Mouse (Mus musculus) gastrocnemius, postnatal 4 days (tissue): ENCODE results near the gene 0610009B22Rik. TPM values are rescaled to one million over a fixed set of nuclear protein-coding genes. Genes with fewer than 3 reads are reported as not detected.

ENCODE experiments used
- DNase-seq, 2 experiments: peaks; one replicate each; pipeline ENCODE4 v3.0.0; 2021 to 2022; ENCODE audit warnings: low spot score in 2 of 2, mixed read lengths in 2 of 2
- total RNA-seq, 2 experiments: library from RNA; stranded (reverse); gene quantifications; 2 replicates each; pipeline ENCODE4 v1.2.3; 2021

The 0610009B22Rik gene
- total RNA-seq, 2 experiments from 2014 or later = 25.1 to 25.6 TPM

DNA sequence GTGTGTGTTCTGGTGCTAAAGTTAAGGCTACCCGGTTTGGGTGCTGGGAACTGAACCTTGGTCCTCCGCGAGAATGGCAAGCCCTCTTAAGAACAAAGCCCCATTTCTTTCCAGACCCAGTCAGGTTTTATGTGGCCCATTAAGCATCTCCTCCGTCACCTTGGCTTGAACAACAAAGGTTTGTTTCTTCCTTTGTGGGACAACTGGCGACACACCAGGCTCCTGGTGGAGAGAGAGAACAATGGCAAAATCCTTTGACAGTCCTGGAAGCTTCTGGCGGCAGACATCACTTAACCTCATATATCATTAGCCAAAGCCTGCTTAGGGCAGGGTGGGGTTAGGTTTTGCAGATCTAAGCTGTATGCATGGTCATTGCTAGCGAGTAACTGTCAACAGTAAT is 26.0 kb downstream of the 0610009B22Rik start:
- DNase-seq = no peak

DNA sequence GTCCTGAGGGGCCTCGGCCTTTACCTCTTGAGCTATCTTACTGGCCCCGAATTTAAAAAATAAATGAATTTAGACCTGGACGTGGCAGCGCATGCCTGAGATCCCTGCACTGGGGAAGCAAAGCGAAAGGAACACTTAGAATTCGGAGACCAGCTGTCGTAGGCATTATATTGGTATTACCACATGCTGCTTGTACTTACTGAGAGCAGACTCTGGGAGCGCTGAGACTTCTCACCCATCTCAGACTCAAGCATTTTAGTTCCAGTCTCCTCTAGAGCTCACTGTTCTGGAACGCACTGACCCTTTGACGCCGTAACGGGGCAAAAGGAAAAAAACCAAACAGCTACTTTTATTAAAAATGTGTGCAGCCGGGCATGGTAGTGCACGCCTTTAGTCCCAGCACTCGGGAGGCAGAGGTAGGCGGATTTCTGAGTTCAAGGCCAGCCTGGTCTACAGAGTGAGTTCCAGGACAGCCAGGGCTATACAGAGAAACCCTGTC is 26.8 kb downstream of the 0610009B22Rik start:
- no peak for DNase-seq

DNA sequence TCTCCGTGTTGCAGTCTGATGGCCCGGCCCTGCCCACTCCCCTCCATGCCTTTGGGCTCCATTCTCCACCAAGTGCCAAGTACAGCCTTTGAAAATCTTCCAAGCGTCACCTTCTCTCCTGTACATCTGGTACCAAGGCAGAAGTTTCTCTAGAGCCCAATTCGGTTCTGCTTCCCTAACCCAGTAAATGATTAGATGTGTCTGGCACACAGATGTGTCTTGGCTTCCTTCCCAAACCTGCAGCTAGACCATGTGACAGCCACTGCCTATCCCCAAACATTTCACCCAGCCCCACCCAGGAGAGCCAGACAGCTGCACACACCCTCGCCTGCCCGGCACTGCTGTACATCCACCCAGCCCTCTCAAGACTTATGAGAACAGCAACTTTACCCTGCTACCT is 30.0 kb downstream of the 0610009B22Rik start:
- no peak for DNase-seq

DNA sequence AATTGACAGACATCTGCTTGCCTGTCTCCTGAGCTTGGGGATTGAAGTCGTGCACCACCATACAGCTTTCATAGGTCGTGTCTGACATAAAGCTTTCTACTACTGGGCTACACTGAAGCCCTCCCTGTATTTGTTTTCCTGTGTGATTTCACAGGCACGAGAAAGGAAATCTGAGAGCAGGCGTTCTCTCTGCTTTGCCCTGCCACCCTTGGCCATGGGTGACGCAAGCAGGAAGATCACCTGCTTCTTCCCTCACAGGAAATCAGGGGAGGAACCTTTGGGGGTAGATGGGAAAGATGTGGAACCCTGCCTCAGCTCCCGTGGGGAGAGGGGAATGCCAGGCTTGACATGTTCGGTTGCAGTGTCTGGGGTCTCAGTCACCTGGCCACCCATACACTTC is 30.4 kb downstream of the 0610009B22Rik start:
- no peak for DNase-seq

DNA sequence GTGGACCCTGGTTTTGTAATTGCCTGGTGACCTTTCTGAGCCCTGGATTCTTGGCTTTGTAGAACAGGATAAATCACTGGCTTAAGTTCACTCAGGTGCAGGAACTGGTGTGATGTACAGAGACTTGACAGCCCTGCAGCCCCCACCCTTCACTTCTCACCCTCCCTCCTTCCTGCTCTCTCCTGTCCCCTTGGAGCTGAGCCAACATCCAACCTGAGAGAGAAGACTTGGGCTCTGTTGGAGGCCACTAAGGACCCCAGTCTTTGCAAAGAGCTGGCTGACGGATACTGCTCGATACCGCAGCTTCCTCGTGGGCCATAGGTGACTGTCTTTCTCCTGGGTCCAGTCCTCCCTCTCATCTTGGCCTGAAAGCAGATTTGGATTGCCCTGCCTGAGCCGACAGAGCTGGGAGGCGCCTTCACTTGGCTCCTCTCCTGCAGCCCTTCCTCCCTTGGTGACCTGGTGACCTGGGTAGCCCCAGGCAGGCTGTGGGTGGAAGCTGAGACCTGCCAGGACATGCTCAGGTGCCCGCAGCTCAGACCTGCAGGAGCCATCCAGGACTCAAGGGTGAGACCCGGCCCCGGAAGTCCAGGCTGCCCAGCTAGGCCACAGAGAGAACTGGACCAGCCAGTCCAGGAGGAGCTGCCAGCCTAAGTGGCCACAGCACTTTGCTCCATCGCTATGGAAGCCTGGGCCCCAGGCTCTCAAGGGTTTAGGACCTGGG is 31.7 kb downstream of the 0610009B22Rik start:
- DNase-seq = no peak

DNA sequence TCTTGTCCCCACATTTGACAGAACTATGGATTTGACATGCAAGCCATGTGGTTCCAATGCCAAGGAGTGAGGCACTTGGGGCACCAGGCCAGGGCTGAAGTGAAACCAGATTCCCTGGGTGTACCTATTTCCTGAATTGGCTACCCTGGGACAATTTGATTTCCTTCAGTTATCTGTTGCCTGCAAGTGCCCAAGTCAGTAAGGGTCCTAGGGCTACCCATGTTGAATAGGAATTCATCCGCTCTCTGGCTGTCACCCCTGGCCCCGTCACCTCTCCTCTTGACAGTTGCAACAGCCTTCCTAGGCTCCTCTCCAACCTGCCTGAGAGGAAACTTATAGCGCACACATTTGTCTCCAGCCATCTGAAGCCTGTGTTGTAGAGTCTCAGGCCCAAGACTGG is 33.8 kb downstream of the 0610009B22Rik start:
- no peak for DNase-seq

DNA sequence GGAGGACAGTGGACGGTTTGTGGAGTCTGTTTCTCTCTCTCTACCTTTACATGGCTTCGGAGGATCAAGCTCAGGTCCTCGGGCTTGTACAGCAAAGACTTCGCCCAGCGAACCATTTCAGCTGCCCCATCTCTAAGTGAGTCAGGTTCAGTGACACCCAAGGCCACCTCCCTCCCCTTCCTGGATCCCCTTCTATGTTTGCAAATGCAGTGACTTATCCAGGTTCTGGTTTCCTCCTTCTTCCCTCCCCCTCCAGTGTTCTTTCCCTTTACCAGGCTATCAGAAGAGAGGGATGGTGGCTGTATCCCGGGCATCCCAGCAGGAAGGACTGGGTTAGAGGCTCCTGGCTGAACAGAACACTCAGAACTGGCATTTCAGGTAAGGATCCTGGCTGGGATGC is 34.9 kb downstream of the 0610009B22Rik start:
- DNase-seq = no peak

DNA sequence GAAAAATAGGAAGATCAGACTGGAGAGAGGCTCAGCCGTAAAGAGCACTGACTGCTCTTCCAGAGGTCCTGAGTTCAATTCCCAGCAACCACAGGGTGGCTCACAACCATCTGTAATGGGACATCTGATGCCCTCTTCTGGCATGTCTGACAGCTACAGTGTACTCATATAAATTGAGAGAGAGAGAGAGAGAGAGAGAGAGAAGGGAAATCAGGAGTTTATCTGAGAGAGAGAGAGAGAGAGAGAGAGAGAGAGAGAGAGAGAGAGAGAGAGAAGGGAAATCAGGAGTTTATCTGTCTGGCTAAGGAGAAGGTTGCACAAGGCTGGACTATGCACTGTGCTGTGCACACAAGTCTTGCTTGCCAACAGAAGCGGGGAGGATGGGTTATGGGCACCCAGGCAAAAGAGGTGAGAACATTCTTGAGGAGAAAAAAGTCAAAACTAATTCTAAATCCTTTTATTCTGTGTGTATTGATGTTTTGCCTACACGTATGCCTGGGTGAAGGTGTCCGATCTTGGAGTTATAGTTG is 35.7 kb downstream of the 0610009B22Rik start:
- DNase-seq = no peak

DNA sequence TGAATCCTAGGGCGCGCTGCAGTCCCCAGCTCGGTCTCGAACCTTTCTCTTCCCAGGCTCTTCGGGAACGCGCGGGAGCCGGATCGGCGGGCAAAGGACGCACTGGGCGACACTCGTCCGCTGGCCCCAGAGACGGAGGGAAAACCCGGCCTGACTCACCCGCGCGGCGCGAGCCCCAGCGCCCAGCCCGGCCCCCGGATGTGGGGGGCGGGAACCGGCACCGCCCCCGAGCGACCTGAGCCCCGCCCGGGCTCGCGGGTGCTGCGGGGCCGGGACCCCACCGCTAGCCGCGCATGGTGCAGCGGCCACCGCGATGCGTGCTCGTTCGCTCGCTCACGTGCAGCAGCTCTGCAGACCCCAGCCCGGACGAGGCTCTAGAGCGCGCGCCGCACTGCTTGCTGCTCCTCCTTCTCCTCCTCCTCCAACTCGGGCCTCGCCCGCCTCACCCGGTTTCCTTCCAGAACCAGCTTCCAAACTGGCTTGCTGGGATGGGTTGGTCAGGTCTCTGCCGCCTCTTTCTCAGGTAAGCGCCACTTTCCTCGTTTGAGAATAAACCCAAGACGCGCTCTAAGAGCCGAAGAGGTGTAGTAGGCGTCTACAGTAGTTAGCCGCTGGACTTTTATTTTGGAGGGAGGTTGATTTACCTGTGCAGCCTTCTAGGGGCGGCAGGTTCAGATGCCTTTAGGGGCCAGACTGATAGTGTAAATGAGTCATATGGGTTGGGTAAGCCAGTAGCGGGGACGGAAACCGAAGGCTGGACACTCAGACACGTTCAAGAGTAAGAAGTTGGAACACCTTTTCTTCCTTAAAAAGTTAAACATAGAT is 37.8 kb downstream of the 0610009B22Rik start, which contains the start of the genes N4bp3 and D930048N14Rik:
TSS of gene N4bp3 (minus strand) at position 152 of the 825 bp plus-strand sequence.
TSS of gene D930048N14Rik (plus strand) at position 264 of the 825 bp plus-strand sequence.
- peak; percentile 62 to 71 for DNase-seq

DNA sequence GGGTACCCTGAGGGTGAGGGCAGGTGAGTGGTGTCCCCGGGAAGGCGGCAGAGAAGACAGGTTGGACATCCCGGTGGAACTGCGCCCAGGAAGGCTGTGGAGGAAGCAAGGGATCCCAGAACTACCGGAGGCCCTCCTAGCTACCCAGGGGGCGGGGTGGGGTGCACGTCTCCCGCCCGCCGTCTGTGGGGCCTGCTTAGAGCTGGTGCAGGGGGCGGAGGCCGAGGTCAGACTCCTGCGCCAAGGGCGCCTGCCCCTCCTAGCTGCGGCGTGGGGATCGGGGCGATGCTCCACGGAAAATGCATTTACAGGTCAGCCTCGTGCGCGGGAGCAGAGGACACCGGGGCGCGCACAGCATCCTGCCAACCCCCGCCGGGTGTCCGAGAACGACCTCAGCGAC is 38.4 kb downstream of the 0610009B22Rik start:
- no peak for DNase-seq

DNA sequence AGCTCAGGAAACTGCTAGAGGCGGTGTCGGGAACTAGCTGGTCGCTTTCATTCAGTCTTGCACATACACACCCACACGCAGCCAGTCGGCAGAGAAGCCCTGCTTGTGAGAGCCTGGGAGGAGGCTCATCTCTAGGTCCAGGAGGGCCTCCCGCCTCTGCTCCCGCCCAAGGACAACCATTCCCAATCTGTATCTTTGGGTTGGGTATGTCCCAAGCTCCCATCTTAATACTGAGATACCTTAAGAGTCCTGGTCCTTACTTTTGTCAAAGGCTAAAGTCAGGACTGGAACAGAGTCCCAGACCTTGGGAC is 38.8 kb downstream of the 0610009B22Rik start:
- no peak for DNase-seq

DNA sequence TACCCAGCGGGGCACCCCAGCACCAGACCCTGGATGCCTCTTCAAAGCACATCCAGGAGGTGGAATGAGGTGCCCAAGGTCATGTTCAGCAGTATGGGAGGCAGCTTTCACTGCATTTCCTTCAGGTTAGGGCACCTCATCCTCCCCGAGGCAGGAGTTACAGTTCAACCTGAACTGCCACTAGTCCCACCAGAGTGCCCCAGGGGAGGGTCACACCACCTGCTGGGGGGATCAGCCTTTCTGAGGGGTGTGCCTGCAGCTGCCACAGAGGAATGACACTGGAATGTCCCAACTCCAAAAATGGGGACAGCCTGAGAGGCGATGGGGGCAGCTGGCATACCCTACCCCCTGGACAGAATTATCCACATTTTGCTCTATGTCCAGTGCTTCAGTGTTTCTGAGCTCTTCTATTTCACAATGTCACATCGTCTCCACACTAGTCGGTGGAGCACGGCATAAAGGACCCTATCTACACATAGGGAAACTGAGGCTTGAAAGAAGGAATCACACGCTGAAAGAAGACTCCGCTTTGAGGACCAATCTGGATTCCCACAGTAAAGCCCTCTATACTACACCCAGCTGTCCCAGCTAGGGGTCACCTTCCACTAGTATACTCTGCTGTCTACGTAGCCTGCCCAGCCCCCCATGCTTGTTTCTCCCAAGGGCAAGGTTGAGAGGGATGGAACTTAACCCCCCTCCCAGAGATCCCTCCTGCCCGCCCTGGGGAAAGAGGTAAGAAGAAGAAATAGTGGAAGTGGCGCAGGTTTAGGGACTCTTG is 39.4 kb downstream of the 0610009B22Rik start:
- DNase-seq = no peak

DNA sequence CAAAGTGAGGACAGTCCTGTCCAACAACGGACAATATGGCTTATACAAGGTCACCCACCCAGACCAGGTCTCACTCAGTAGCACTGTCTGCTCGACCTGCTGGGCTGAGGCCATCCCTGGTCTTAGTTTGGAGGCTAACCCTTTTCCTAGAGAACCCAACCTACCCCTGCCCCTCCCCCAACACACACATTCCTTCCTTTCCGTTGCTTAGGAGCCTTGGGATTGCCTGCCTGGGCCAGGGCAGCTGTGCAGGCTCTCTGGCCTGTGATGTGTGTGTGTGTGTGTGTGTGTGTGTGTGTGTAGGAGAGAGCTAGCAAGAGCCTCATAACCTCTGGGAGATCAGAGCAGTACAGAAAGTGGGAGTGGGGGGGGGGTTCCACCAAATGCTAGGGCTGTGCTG is 40.1 kb downstream of the 0610009B22Rik start:
- peak in 1 of 2 experiments; percentile 61 for DNase-seq

DNA sequence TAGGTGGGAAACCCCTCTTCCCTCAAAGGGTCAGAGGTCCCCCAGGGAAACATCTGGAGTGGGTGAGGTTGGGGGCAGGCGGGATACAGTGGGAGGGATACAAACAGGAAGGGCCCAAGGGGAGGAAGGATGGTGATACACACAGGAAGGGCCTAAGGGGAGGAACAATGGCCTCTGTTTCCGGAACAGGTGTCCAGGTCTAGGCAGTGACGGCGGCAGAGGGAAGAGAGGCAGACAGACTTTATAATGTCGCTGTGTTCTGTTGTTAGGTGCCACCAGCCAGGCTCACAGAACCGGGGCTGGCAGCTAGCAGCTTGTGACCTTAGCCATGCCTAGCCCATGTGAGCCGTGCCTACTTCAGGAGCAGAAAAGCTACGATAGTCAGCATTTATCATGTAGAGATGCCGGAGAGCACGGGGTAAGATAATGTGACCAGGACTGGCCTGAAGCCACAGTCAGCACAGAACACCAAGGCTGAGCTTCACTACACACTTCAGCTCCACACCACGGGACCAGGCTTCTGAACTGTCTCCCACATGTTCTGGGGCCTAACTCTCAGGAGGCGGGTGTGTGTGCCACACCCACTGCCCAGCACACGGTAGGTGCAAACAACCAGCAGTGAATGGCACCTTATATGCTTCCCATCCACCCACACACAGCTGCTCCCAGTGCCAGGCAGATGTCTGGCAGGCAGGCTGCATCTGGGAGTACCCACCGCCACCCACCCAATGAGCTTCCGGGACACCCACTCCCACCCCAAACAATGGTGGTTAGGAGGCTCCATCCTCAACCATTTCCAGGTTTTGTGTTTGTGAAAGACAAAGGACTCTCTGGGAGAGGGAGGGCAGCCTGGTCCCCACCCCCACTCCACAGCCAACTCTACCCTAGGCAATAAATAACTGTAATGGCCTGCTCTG is 41.7 kb downstream of the 0610009B22Rik start:
- DNase-seq = no peak

DNA sequence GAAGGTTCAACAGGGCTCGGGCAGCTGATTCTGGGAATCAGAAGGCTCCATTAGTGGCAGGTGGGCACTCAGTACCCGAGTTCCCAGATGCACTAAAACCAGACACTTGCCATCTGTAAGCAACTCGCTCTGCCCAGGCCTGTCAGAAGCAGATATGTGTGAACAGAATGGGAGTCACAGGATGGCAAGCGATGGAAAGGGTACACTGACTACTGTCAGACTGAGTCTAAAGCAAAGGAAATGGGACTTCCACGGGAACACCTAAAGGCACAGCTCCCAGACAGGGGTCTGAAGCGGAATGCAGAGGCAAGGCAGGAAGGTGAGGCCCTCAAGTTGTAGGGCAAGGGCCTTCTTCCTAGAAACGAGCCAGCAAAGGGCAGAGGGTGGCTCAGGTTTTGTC is 42.4 kb downstream of the 0610009B22Rik start:
- DNase-seq = no peak

DNA sequence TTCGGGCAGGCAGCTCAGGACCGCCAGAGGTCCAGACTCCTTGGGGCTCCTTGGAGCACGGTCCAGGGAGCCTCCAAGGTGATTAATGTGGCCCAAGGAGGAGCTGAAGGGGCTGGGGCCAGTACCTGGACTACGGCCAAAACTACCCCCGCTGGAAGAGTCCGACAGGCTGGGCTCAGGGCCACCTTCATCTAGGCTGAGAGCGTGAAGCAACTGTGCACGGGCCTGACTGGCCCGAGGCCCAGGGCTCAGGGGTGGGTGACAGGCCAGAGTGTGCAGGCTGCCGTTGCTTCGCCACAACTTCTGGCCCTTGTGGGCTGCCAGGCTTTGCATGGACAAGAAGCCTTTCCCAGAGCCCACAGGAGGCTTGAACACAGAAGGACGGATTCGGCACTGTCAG is 43.4 kb downstream of the 0610009B22Rik start:
- no peak for DNase-seq

DNA sequence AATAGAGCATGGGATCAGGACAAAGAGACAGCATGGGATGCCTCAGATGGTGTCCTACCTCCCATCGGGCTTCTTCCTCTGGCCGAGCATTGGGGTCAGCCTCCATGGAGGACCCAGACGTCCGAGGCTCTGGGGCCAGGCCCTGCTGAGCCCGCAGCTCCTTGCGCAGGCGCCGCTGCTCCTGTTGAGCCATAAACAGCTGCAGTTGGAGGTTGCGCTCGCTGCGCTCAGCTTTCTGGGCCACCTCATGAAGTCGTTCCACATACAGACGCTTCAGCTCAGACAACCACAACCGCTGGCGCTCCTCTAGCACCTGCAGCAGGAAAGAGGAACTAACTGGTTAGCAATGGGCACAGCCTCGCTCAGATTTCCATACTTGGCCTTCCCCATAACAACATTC is 44.5 kb downstream of the 0610009B22Rik start:
- no peak for DNase-seq

DNA sequence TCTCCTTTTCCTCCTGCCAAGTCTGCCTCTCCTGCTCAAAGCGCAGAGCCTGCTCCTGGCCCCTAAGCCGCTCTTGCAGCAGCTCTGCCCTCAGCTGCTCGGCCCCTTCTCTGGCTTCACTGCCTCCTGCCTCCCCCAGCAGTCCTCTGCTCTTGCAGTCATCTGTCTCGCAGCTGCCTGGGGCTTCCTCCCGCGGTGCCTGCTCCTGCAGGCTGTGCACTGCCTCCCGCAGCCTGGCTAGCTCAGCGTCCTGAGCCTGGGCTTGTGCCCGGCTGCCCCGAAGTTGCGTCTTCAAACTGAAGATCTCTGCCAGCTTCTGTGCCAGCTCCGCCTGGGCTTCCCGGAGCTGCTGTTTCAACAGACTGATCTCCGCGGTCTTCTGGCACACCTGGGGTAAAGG is 44.9 kb downstream of the 0610009B22Rik start:
- no peak for DNase-seq

DNA sequence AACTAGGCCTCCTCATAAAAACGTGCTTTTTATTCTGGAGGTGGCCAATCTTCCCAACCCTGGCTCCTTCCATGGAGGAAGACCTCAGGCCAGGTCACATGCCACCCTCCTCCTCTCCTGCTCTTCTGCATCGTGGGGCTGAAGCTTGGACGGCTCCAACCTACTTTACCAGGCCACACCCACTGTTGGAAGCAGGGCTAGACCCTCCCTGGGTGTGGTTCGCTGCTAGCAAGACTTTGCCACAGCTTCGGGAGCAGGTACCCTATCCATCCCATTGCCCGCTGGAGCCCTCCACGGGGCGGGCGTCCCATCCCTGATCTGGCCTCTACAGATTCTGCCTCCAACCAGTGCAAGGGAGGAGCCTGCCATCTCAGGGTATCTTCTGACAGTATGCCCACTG is 45.5 kb downstream of the 0610009B22Rik start:
- DNase-seq = no peak

DNA sequence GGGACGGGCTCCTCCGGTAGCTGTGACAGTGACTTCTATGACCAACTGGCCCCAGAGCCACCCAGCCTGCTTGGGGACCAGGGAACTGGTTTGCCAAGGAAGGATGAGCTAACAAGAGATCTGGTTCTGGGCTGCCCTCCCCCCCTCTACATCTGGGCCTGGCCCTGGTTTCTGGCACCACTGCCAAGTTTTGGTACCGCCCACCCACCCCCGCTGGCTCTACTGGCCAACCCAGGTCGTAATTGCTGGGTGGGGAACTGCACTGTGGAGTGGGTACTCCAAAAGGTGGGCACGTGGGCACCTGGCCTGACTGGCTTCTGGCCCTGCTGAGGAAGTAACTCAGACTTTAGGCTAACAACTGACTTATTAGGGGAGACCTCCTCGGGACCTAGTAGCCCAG is 47.9 kb downstream of the 0610009B22Rik start:
- no peak for DNase-seq
